Mouse (Mus musculus) forebrain, embryonic 12.5 days (tissue): ENCODE measurements around the gene Rad51. TPM values are rescaled to one million over a fixed set of nuclear protein-coding genes. Genes with fewer than 3 reads are reported as not detected.
A peak's percentile ranks its signal among the peaks of the same experiment; 100 is the strongest.

ENCODE experiments used
- ATAC-seq: fragments of 200-750 bp; cut with Nextera tagmentation; 2 replicates; pipeline ENCODE4 v1.8.0; 2017; ENCODE audit warnings: moderate TSS enrichment; ENCODE audit not compliant: low FRiP score
- H3K27ac ChIP-seq: fragments of 300-500 bp; sonication (generic); 2 replicates; pipeline ENCODE4 v1.5.1; 2016; ENCODE audit warnings: mild to moderate bottlenecking
- H3K27me3 ChIP-seq: fragments of 300-500 bp; sonication (generic); 2 replicates; pipeline ENCODE4 v1.6.1; 2016; ENCODE audit warnings: mild to moderate bottlenecking
- H3K36me3 ChIP-seq: fragments of 300-500 bp; sonication (generic); replicated peaks from 2 replicates; pipeline ENCODE4 v1.6.1; 2016; ENCODE audit warnings: mild to moderate bottlenecking
- H3K4me1 ChIP-seq: fragments of 300-500 bp; sonication (generic); 2 replicates; pipeline ENCODE4 v1.6.1; 2016
- H3K4me2 ChIP-seq: fragments of 300-500 bp; sonication (generic); 2 replicates; pipeline ENCODE4 v1.6.1; 2016; ENCODE audit warnings: mild to moderate bottlenecking, moderate library complexity
- H3K4me3 ChIP-seq: fragments of 300-500 bp; sonication (generic); replicated peaks from 2 replicates; pipeline ENCODE4 v1.5.1; 2016; ENCODE audit warnings: mild to moderate bottlenecking
- H3K9ac ChIP-seq: fragments of 300-500 bp; sonication (generic); 2 replicates; pipeline ENCODE4 v1.6.1; 2016; ENCODE audit warnings: mild to moderate bottlenecking
- H3K9me3 ChIP-seq: fragments of 300-500 bp; sonication (generic); 2 replicates; pipeline ENCODE4 v1.6.1; 2016
- WGBS: fragments of 180-500 bp; shearing (Covaris S2); methylation state at CpG from one replicate; pipeline ENCODE4 v1.1.7; 2016; 5-methylcytosine and 5-hydroxymethylcytosine counted together
- polyA plus RNA-seq: library from polyadenylated mRNA; unstranded; fragments of >200 nt; fragmentation: Nextera tagmentation; extraction: Ambion mirVana; gene quantifications from 2 replicates; pipeline ENCODE4 v1.2.1, GENCODE M21; 2016

Gene Rad51
- polyA plus RNA-seq, 1 experiment from 2014 or later: 66.5 TPM

GRCm38 (mm10) chr2:119189029-119189710, 76.6 kb downstream of the Rad51 start:
- Histone ChIP-seq H3K27ac (no peak overlapping the region), H3K9ac (no peak overlapping the region), H3K27me3 (no peaks in the 10 kb centered on the region), H3K36me3 (peaks cover 18% of the 10 kb centered on the region), H3K4me2 (peak overlapping the region; percentile 59), H3K4me3 (peak overlapping the region; percentile 25), H3K4me1 (peaks cover 5% of the 10 kb centered on the region; the same call in 1 of the 2 replicates), H3K9me3 (no peaks in the 10 kb centered on the region)
- peak; percentile 84 for ATAC-seq
- 6% methylated on average over 15 of the region's 15 CpGs for WGBS

GRCm38 (mm10) chr2:119190969-119191368, 78.4 kb downstream of the Rad51 start:
- Histone ChIP-seq H3K4me3 (no peak overlapping the region), H3K27me3 (no peaks in the 10 kb centered on the region), H3K27ac (no peak overlapping the region), H3K9ac (no peak overlapping the region), H3K4me1 (peaks cover 5% of the 10 kb centered on the region; the same call in 1 of the 2 replicates), H3K4me2 (no peak overlapping the region), H3K36me3 (peaks cover 3% of the 10 kb centered on the region), H3K9me3 (no peaks in the 10 kb centered on the region)
- ATAC-seq: no peak
- 88% methylated on average over 5 of the region's 5 CpGs for WGBS

DNA sequence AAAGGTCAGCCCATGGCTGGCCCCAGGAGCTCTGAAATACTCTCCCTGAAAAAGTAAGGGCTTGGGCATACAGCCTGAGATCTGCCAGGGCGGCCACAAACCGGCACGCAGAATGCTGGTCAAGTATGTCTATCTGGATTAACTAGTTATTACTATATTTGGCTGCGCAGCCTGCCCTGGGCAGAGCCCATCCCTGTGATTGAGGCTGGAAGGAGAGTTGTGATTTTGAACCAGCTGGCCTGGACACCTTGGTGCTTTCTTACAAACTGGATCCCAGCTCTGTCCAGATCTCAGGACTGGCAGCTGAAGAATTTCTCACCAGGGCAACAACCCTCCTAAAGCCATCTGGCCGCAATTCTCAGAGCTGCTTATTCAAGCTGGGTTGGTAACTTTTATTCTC, 81.5 kb downstream of the Rad51 start:
- Histone ChIP-seq H3K4me3 (no peak overlapping the region), H3K9ac (no peak overlapping the region), H3K27ac (no peak overlapping the region), H3K9me3 (no peaks in the 10 kb centered on the region), H3K27me3 (no peaks in the 10 kb centered on the region), H3K36me3 (no peaks in the 10 kb centered on the region), H3K4me2 (no peak overlapping the region), H3K4me1 (peaks cover 13% of the 10 kb centered on the region; the same call in 1 of the 2 replicates)
- ATAC-seq: no peak
- WGBS: 91% methylated on average over 5 of the region's 5 CpGs

DNA sequence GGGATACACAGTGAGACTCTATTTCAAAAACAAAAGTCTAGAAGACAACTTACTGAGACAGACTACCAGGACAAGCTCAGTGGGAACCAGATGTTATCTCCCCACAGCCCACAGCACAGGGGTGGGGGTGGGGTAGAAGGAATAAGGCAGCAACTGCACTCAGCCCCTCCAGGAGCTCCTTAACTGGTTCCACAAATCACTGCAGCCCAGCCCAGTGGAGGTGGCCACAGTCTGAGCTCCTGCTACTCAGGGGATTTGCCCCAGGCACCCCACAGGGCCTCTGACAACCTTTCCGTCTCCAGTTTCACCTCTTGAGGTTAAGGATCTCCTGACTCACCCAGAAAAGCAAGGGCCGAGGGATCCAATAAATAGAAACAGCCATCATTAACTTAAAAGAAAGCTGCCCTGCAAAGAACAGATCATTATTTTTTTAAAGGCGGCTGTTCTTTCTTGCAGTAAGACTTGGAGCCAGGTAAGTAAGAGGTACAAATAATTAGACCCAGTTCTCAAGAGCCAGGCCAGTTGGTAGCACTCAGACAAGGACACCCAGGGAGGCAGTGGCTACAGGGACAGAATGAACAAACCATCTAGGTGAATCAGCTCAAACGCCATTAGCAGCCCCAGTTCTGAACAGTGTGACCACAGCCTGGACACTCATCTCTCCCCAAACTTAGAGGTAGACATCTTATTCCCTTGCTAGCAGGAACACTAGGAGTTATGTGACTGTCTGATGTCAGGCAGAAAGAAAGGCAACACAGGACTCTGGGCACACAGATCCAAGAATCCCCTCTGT, 83.9 kb downstream of the Rad51 start:
- Histone ChIP-seq H3K4me1 (peaks cover 12% of the 10 kb centered on the region; the same call in 1 of the 2 replicates), H3K4me2 (no peak overlapping the region), H3K27ac (no peak overlapping the region), H3K4me3 (no peak overlapping the region), H3K36me3 (no peaks in the 10 kb centered on the region), H3K27me3 (no peaks in the 10 kb centered on the region), H3K9ac (no peak overlapping the region), H3K9me3 (no peaks in the 10 kb centered on the region)
- no peak for ATAC-seq
- WGBS: 23% methylated on average over 4 of the region's 4 CpGs

Other genes with a start within 250 kb of the Rad51 start
- gene Bahd1, start 212.4 kb upstream of the Rad51 start, polyA plus RNA-seq: 5.5 TPM in 2 replicates
- 12.9 and 14.7 TPM in 2 replicates for gene Chst14, start 186.3 kb upstream of the Rad51 start, polyA plus RNA-seq
- gene Ccdc32, start 83.4 kb upstream of the Rad51 start, polyA plus RNA-seq: 25.3 and 26.4 TPM in 2 replicates
- 7.0 and 7.7 TPM in 2 replicates for gene Rpusd2, start 78.0 kb upstream of the Rad51 start, polyA plus RNA-seq
- 71.0 and 84.4 TPM in 2 replicates for gene Knl1, start 65.7 kb upstream of the Rad51 start, polyA plus RNA-seq
- 43.6 and 48.7 TPM in 2 replicates for gene Rmdn3, start 44.2 kb downstream of the Rad51 start, polyA plus RNA-seq
- gene Gchfr, start 55.0 kb downstream of the Rad51 start, polyA plus RNA-seq: 2.2 and 2.3 TPM in 2 replicates
- gene Gm14137, start 61.7 kb downstream of the Rad51 start, polyA plus RNA-seq: 1.0 and 1.5 TPM in 2 replicates
- gene Zfyve19, start 95.8 kb downstream of the Rad51 start, polyA plus RNA-seq: 45.9 and 51.1 TPM in 2 replicates
- gene Dnajc17, start 96.0 kb downstream of the Rad51 start, polyA plus RNA-seq: 26.0 and 26.7 TPM in 2 replicates
- not detected in 2 replicates for gene Ppp1r14d, start 117.1 kb downstream of the Rad51 start, polyA plus RNA-seq
- gene Spint1, start 124.6 kb downstream of the Rad51 start, polyA plus RNA-seq: 2.0 and 2.1 TPM in 2 replicates
- gene Rhov, start 158.5 kb downstream of the Rad51 start, polyA plus RNA-seq: 3.7 and 3.9 TPM in 2 replicates
- 25.5 and 27.4 TPM in 2 replicates for gene Vps18, start 175.9 kb downstream of the Rad51 start, polyA plus RNA-seq
- gene Dll4, start 213.0 kb downstream of the Rad51 start, polyA plus RNA-seq: 3.5 and 3.8 TPM in 2 replicates
- 2.4 and 2.7 TPM in 2 replicates for gene Chac1, start 238.4 kb downstream of the Rad51 start, polyA plus RNA-seq